Mouse (Mus musculus) 416B (cell line): Measurements from ENCODE around the gene 2210011C24Rik.

Experiments used
- DNase-seq: peaks from one replicate; pipeline ENCODE4 v3.0.0; 2011; ENCODE audit warnings: low read depth

Gene 2210011C24Rik

DNA sequence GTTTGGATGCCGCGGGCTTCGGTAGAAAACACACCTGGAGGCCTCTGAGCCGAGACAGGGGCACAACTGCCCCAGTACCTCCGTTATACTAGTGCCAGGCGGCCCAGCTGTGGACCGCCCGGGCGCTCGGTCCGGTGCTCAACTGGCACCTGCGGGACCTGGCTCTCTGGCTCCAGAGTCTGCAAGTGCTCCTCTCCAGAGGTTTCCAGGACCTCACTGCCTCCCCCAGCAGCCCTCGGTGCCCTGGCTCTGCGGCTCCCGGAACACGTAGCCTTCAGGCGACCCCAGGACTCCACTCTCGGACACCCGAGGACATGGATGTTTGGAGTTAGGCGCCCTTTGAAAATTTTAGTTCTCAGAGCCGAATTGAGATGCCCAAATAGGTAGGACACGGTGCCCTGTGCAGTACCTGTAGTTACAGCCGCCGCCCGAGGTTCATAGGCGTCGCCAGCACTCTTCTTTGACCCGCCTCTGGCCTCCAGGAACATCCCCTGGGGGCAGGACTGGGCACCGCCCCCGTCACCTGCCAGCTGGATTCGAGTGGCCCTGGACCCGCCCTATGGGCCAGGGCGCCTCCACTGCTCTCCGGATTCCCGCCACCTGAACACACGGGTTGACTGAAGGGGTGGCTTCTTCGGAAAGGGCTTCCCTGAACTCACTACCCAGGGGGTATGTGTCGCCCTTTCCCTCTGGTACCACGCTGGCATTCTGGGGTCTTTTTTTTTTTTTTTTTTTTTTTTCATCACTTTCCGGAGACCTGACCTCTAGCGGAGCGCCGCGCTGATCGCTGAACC, at the start of gene 2210011C24Rik:
Gene 2210011C24Rik, minus strand, starts transcription at position 467 of the 794 bp plus-strand sequence.
- DNase-seq: no peak

DNA sequence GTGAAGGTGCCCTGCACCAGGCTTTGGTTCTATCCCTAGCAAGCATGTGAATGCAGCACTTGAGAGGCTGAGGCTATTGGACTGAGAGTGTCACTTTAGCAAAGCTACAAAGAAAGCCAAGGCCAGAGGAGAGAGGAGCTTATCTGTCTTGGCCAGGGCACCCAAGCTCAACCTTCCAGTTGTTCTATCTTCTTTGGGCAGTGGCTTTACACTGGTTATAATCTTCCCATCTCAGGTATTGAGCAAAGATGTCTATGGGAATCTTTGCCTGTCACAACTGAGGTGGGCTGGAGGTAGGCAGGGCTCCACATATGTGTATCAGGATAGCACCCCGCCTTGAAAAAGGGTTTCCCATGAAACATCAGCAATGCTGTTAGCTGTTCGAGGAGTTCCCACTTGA, 48.3 kb upstream of the 2210011C24Rik start:
- no peak for DNase-seq

DNA sequence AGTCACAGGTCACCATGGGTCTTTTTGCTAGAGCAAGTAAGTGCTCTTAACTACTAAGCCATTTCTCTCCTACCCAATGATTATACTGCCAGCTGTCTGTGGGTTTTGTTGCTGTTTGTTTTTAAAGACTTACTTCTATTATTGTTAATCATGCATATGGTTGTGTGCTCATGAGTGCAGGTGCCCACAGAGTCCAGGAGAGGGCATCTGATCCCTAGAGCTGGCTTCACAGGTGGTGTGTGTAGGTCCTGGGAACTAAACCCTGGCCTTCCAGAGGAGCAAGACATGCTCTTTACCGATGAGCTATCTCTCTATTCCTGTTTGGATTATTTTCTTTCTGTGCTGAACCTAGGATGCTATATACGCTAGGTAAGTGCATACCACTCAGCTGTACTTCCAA, 47.3 kb upstream of the 2210011C24Rik start:
- peak; percentile 36 for DNase-seq

DNA sequence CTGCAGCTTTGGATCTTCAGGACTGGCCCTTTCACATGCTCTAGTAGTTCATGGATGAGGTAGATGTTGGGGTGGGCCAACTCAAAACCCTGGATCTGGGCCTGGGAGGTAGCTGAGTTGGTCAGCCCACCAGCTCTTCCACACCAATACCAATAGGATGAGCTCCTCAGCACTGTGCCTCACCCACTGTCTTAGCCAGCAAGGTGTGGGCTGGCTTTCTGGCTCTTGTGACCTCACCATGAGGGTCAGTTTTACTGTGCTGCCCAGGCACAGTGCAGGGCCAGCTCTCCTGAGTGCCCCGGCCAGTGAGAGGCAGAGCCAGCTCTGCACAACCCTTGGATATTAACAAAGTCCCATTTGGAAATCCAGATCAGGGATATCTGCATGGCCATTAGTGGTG, 45.9 kb upstream of the 2210011C24Rik start:
- no peak for DNase-seq

DNA sequence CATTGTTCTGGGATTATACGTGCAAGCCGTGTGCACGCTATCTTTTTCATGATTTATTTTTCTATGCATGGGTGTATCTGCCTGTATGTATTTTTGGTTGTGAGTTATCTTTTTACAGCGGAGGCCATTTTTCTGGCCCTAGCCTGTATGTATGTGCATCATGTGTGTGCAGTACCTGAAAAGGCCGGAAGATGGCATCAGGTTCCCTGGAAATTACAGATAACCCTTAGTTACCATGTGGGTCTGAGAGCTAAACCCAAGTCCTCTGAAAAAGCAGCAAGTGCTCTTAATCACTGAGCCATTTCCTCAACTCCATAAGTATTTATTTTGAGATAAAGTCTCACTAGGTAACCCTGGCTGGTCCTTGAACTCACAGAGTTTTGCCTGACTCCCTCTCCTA, 41.3 kb upstream of the 2210011C24Rik start:
- no peak for DNase-seq

DNA sequence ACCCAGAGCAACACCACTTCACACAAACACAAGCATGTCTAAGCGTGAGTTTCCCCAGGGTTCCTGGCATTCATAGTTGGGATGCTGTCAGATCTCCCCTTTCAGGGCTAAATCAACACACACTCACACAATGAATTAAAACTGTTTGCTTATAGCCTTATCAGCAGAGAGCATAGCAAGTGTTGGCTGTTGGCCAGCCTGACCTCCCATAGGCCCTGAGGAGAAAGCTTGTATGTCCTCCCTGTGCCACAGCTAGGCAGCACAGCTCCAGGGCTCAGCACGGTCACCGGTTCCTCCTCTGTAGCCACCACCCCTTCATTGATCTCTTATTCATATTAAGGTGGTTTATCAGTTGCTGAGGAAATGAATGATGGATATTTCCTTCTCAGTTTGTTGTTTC, 40.8 kb upstream of the 2210011C24Rik start:
- DNase-seq: peak; percentile 81

DNA sequence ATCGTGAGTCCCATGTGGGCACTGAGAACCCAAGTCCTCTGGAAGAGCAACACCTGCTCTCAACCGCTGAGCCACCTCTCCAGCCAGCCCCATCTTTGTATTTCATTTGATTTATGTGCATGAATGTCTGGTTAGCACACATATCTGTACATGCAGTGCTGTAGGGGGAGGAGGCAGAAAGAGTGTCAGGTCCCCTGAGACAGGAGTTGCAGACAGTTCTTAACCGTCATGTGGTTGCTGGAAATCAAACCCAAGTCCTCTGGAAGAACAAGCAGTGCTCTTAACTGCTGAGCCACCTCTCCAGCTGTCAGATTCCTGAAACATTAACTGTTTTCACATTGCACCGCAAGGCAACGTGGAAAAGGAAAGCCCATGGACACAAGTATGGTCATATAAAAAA, 36.2 kb upstream of the 2210011C24Rik start:
- no peak for DNase-seq

DNA sequence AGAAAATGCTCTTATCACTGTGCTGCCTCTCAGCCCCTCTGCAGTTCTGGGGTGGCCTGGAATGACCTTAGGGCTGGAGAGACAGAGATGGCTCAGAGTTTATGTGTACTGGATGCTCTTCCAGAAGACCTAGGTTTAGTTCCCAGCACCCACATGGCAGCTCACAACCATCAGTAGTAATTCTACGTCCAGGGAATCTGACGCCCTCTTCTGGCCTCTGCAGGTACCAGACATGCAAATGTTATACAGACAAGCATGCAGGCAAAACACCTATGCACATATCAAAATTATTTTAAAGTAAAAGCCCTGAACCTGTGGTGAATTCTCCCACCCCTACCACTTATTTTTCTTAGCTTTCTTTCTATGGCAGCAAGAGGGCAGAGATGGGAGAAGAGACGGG, 34.5 kb upstream of the 2210011C24Rik start:
- no peak for DNase-seq

DNA sequence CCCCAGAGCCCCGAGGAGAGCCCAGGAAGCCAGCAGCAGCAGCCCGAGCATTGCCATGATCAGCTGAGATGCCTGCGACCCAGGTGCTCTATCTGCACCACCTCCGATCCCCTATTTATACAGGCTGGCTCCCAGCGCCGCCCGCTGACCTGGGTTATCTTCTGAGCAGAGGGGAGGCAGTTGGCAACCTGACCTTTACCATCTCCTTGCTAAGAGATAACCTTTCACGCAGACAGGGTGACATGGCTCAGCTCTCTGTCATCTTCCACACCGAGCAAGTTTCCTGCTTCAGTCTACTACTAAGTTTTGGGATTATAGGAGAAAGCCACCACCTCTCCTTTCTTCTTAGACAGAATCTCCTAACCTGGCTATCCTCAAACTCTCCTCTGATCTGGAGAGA, 32.9 kb upstream of the 2210011C24Rik start, which contains the start of gene Rln3:
Gene Rln3, minus strand, starts transcription at position 101 of the 400 bp plus-strand sequence.
- no peak for DNase-seq

DNA sequence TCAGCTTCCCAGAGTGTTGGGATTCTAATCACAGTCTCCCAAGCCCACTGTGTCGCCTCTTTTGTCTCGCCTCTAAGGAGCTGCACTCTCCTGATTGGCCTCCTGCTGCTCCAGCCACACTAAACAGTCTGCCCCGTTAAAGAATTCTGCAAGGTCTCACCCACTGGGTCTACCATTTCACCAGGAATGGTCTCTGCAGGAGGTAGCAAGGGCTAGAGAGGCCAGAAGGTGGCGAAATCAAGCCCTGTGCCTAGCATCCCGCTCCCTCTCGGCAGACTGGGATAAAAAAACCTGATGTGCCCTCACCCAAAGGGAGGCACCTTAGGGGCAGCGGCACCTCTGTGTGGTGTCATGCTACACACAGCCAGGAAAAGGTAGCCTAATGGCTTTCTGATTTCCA, 32.1 kb upstream of the 2210011C24Rik start:
- no peak for DNase-seq

DNA sequence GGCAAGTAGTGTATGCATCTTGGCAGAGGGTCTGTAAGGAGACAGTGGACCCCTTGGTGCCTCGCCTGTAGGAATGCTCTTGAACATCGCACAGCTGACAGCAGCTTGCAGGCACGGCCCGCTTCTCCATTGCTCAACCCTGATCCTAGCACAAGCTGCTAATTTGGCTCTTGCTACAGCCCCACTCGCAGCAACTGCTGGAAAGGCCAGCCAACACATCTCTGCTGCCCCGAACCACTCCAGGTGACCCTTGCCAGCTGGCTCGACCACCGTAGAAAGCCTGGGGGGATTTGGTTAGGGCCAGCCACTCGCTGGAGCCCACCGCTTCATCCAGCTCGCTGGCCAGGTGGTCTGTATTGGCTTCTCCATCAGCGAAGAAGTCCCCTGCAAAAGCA, 31.0 kb upstream of the 2210011C24Rik start:
- DNase-seq: no peak

DNA sequence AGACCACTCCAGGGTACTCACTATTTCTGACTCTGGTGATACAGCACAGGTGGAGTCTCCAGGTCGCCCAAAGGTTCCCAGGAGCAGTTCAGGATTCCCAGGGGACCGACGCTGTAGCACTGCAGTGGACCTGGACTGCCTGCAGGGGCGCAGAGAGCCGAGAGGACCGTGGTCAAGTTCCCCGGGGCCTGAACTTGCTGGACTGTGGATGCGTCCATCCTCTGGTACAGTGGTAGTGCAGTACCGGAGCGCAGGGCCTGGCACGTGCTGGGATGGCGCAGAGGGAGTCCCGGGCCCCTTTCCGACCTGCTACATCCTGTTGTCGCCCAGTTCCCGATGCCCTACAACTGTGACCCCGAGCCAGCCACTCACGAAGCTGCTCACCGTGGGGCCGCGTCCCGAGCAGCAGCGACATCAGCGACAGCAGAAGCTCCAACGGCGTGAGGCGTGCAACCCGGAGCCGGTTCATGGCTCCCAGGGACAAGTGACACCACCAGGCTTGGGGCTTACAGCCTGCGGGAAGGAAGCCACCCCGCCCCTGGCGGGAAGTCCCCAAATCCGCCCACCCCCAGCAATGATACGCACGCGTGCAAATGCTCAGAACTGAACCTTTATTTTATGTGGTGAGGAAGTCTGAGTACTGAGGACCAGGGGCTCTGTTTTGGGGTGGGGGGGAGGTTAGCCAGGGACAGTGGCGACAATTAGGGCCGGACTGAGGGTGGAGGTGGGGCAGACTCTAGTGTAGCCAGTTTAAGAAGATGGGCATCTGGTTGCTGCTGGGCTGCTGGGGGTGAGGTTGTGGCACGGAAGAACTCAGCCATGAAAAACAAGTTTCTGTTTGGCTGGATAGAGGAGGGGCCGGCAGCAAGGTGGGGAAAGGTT, 30.3 kb upstream of the 2210011C24Rik start, which contains the start of gene Il27ra:
Gene Il27ra, minus strand, starts transcription at position 524 of the 882 bp plus-strand sequence.
- peak; percentile 58 for DNase-seq

DNA sequence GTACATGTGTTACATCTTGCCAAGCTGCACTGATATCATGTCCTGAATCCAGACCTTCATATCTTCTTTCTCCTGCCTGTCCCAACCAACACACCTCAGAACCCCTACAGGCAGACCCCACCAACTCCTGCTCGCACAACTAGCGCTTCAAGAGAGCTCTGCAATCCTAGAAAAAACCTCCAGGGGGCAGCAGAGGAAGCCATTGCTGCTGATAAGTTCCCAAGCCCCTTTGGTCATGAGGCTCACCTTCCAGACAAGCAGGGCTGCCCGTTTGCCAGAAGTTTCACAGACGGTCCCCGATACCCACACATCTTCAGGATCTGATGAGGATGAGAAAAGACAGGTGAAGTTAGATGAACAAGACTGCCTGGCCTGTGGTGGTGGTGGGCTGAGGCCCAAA, 27.1 kb upstream of the 2210011C24Rik start:
- DNase-seq: peak; percentile 80

DNA sequence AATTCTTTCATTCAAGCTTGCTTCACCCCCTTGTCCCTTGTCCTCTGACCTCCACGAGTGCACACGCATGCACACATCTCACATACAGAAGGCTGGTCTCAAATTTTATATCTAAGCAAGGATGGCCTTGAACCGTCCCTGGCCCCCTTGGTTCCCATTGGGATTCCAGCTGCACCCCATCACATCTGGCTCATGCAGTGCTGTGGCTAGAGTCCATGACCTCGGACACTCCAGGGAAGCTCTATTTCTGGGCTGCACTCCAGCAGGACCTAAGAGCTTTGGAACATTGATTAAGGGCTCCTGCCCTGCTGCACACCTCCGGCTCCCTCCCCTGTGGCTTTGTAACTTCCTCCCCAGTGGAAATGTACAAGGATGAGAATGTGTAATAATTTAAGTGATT, 26.0 kb upstream of the 2210011C24Rik start:
- DNase-seq: no peak

DNA sequence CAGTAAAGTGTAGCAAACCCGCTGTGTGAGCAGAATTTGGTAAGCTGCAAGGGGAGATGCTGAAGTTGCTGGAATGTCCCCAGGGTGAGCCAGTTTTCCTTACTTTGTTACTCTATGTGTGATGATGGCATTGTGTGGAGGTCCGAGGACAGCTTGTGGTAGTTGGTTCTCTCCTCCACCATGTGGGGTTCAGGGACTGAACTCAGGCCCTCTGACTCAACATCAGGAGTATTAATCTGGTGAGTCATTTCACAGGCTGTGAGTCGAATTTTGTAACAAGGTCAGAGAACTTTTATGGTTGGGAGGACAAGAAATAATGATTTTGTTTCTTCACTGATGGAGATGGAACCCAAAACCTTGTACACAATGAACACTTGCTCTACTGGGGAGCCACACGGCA, 20.8 kb upstream of the 2210011C24Rik start:
- DNase-seq: no peak

DNA sequence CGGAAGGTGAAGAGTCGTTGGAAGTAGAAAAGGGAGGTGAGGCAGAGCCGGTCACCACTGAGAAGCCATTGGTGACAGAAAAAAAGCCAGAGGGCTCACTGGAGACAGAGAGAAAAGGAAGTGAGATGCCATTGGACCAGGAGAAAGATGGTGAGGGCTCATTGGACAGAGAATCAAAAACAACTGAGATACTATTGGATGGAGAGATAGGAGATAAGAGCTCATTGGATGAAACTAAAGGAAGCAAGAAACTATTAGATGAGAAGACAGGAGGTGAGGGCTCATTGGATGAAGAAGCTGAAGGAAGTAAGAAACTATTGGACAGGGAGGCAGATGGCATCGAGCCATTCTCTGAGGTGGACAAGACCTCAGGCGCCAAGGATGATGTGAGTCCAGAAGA, 17.3 kb upstream of the 2210011C24Rik start:
- DNase-seq: peak; percentile 53

DNA sequence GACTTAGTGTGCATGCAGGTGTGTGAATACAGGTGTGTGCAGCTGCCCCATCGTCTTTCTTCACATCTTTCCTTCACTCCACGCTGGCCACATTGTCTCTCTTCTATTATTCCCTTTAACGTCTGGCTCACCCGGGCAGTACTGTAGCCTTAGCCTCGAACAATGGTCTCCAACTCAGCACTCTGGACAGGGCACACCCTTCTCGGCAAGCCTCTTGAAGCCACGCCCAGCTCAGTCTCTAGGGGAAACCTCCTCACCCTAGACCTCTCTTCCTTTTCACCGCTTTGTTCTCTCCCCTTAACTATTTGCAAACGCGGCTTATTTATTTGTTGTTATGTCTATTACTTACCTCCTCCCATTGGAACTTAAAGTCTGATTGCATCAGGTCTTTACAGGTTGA, 15.5 kb upstream of the 2210011C24Rik start:
- DNase-seq: no peak

DNA sequence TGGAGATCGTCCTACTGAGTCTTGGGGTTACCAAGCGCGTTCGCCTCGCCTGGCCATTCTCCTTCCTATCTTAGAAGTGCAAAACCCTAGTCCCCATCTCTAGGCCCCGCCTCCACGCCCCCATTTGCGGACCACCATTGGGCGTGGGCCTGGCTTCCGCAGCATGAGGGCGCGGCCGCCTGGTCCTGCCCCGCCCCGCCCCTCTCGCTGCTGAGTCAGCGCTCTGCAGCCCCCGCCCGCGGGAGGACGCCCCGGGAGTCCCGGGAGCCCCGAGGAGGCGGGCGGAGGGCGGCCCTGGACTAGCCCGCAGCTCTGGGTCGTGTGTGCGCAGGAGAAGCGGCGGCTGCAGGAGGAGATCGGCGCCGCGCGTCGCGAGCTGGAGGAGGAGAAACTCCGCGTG, 13.9 kb upstream of the 2210011C24Rik start:
- no peak for DNase-seq

DNA sequence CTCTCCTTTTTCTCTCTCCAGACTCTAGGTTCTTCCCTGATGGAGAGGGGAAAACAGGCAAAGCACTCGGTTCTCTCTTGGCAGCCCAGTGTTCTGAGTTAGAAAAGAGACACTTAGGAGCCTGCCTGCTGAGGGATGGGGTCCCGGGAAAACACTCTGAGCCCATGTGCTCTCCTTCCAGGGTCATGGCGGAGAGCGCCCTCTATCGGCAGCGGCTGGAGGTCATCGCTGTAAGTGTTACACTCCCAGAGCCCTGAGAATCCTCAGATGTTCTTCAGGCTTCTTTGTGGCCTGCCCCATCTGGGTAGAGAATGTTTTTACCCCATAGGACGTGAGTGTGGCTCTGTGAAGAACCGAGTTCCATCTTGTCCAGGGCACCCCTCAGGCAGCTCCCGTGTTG, 12.2 kb upstream of the 2210011C24Rik start:
- DNase-seq: peak; percentile 55

DNA sequence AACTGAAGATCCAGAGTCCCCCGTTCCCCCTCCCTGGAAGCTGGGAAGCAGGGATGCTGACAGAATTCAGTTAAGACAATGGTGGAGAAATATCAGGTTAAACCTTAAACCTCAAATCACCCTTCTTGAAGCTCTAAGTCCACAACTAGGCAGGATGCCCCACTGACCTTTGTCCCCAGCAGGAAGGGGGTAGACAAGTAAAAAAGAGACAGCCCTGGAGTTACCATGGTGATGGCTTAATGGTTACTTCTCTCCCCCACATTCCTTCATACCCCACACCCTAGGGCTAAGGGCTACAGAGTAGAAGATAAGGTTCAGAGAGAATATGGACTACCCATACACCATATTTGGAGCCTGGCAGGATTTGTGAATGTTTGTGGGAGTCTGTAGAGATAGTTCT, 11.7 kb upstream of the 2210011C24Rik start:
- no peak for DNase-seq

DNA sequence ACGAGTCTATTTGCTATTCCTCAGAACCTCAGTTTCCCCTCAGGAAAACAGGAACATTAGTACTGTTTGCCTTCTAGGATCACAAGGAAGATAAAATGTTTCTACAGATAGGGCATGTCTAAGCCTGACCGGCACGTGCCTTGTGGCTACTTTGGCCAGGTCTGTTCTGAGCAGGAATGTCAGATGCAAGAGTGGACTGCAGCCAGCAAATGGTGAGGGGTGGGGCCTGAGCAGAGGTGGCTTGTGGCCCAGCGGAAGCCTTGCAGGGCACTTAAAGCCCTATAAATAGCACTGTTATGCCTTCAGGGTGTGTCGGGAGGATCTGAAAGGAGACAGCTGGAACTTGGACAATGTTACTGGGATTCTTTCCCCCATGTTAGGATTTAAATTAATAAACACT, 11.1 kb upstream of the 2210011C24Rik start:
- peak; percentile 48 for DNase-seq

DNA sequence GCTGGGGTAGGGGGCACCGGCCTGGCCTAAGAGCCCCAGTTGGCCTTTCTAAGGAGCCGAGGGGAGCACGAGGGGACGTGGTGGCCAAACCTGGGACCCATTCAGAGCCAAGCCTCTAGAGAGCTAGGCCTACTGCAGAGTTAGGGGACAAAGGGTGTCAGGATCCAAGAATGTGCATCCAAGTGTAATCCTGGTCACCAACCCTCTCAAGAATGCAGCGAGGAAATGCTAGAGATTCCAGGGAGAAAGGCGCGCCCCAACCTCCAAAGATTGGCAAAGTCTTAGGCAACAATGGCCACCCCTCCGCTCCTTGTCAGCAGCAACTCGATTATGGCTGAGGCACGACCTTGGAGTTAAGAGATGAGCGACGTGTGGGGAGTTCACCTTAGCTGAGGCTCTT, 9.6 kb upstream of the 2210011C24Rik start:
- DNase-seq: no peak

DNA sequence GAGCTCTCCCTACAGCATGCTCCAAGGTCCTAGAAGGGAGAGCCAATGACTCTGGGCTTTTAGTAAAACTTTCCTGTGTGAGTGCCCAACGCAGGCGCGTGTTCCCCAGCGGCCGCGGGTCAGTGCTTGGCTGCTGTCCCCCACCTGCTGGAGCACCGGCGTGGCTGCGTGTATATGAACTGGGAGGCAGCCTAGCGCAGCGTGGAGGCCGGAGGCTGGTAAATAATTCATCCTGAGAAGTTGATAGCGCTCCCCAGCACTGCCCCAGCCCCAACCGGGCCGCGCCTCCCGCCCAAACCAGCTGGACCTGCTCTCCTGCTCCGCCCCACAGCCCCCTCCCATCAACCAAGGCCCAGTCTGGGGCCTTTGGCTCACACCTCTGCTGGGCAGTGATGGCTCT, 9.1 kb upstream of the 2210011C24Rik start, which contains the start of gene Palm3:
Gene Palm3, plus strand, starts transcription at position 376 of the 400 bp plus-strand sequence.
- DNase-seq: no peak
